Mouse (Mus musculus) stomach, embryonic 16.5 days (tissue): ENCODE measurements at regions not wholly inside any gene's neighbourhood (a gene's known extent, or its start where the extent isn't known, plus 50 kb on each side); places are given as distances from the start of the nearest gene placed in this dataset.

Experiments used
- ATAC-seq: fragments of 200-750 bp; cut with Nextera tagmentation; 2 replicates; pipeline ENCODE4 v1.8.0; 2017; ENCODE audit warnings: moderate number of reproducible peaks, moderate TSS enrichment; ENCODE audit not compliant: insufficient read depth, low FRiP score
- H3K27ac ChIP-seq: fragments of 300-500 bp; sonication (generic); 2 replicates; pipeline ENCODE4 v1.5.1; 2014; ENCODE audit warnings: low read length
- H3K27me3 ChIP-seq: fragments of 300-500 bp; sonication (generic); 2 replicates; pipeline ENCODE4 v1.6.1; 2014; ENCODE audit warnings: low read length, control low read depth, mixed read lengths; ENCODE audit not compliant: control insufficient read depth, insufficient read depth
- H3K36me3 ChIP-seq: fragments of 300-500 bp; sonication (generic); 2 replicates; pipeline ENCODE4 v1.6.1; 2014; ENCODE audit warnings: low read length; ENCODE audit not compliant: control insufficient read depth, insufficient read depth
- H3K4me1 ChIP-seq: fragments of 300-500 bp; sonication (generic); 2 replicates; pipeline ENCODE4 v1.6.1; 2014; ENCODE audit warnings: low read length, control low read depth, mixed read lengths; ENCODE audit not compliant: control insufficient read depth, insufficient read depth
- H3K4me2 ChIP-seq: fragments of 300-500 bp; sonication (generic); 2 replicates; pipeline ENCODE4 v1.6.1; 2014; ENCODE audit warnings: low read depth, low read length, mixed read lengths
- H3K4me3 ChIP-seq: fragments of 300-500 bp; sonication (generic); replicated peaks from 2 replicates; pipeline ENCODE4 v1.5.1; 2014; ENCODE audit warnings: mild to moderate bottlenecking, low read length
- H3K9ac ChIP-seq: fragments of 300-500 bp; sonication (generic); 2 replicates; pipeline ENCODE4 v1.6.1; 2014; ENCODE audit warnings: low read length
- H3K9me3 ChIP-seq: fragments of 300-500 bp; sonication (generic); replicated peaks from 2 replicates; pipeline ENCODE4 v1.6.1; 2016; ENCODE audit warnings: low read length, control low read depth; ENCODE audit not compliant: control insufficient read depth
- WGBS: fragments of 180-500 bp; shearing (Covaris S2); extraction: QIAGEN DNeasy Blood & Tissue Kit; methylation state at CpG from one replicate; pipeline ENCODE4 v1.1.7; 2014; 5-methylcytosine and 5-hydroxymethylcytosine counted together

- no peaks in the 10 kb centered on the region for H3K9me3 ChIP-seq
- ATAC-seq = no peak
- H3K4me3 ChIP-seq = no peak overlapping the region
- H3K27me3 ChIP-seq = no peaks in the 10 kb centered on the region
- no peaks in the 10 kb centered on the region for H3K36me3 ChIP-seq
- H3K4me1 ChIP-seq = no peaks in the 10 kb centered on the region
- no peak overlapping the region for H3K27ac ChIP-seq
- H3K9ac ChIP-seq = no peak overlapping the region
- H3K4me2 ChIP-seq = no peak overlapping the region
- 71% methylated on average over 5 of the region's 5 CpGs for WGBS
These were observed 122.3 kb downstream of the Kctd15 start for GRCm38 (mm10) chr7:34534241-34534640.

- Histone ChIP-seq H3K36me3 (no peaks in the 10 kb centered on the region), H3K27ac (no peak overlapping the region), H3K27me3 (no peaks in the 10 kb centered on the region), H3K9me3 (no peaks in the 10 kb centered on the region), H3K4me2 (no peak overlapping the region), H3K9ac (no peak overlapping the region), H3K4me3 (no peak overlapping the region), H3K4me1 (no peaks in the 10 kb centered on the region)
- no peak for ATAC-seq
- 87% methylated on average over 3 of the region's 3 CpGs for WGBS
These were observed 124.9 kb downstream of the Kctd15 start for GRCm38 (mm10) chr7:34531639-34532038.

- H3K9ac ChIP-seq = no peak overlapping the region
- no peaks in the 10 kb centered on the region for H3K9me3 ChIP-seq
- H3K36me3 ChIP-seq = no peaks in the 10 kb centered on the region
- H3K4me3 ChIP-seq = no peak overlapping the region
- no peaks in the 10 kb centered on the region for H3K4me1 ChIP-seq
- no peak overlapping the region for H3K27ac ChIP-seq
- H3K4me2 ChIP-seq = no peak overlapping the region
- no peaks in the 10 kb centered on the region for H3K27me3 ChIP-seq
- WGBS = 66% methylated on average over 2 of the region's 2 CpGs
- no peak for ATAC-seq
These were observed 114.7 kb upstream of the Lsm14a start for GRCm38 (mm10) chr7:34507858-34508257.

GRCm38 (mm10) chr7:34506816-34507215 is 113.7 kb upstream of the Lsm14a start:
- Histone ChIP-seq H3K9me3 (no peaks in the 10 kb centered on the region), H3K4me1 (no peaks in the 10 kb centered on the region), H3K4me3 (no peak overlapping the region), H3K4me2 (no peak overlapping the region), H3K27ac (no peak overlapping the region), H3K9ac (no peak overlapping the region), H3K36me3 (no peaks in the 10 kb centered on the region), H3K27me3 (no peaks in the 10 kb centered on the region)
- ATAC-seq = no peak
- 60% methylated on average over 4 of the region's 4 CpGs for WGBS

GRCm38 (mm10) chr7:34493892-34494291 is 100.8 kb upstream of the Lsm14a start:
- no peak overlapping the region for H3K27ac ChIP-seq
- H3K9me3 ChIP-seq = no peaks in the 10 kb centered on the region
- WGBS = 59% methylated on average over 10 of the region's 10 CpGs

GRCm38 (mm10) chr7:34484908-34485598 is 91.9 kb upstream of the Lsm14a start:
- Histone ChIP-seq H3K9ac (no peak overlapping the region), H3K4me1 (no peaks in the 10 kb centered on the region), H3K4me2 (no peak overlapping the region), H3K27me3 (no peaks in the 10 kb centered on the region), H3K9me3 (0 out of 2 replicates have a peak, but pooled peaks cover 5% of the 10 kb centered on the region), H3K4me3 (no peak overlapping the region), H3K27ac (no peak overlapping the region), H3K36me3 (no peaks in the 10 kb centered on the region)
- ATAC-seq = no peak
- 68% methylated on average over 18 of the region's 18 CpGs for WGBS

More at GRCm38 (mm10) chr7:34493892-34494291, 100.8 kb upstream of the Lsm14a start:
- Histone ChIP-seq H3K4me1 (no peaks in the 10 kb centered on the region), H3K27me3 (no peaks in the 10 kb centered on the region), H3K4me2 (no peak overlapping the region), H3K4me3 (no peak overlapping the region), H3K36me3 (no peaks in the 10 kb centered on the region), H3K9ac (no peak overlapping the region)
- ATAC-seq = no peak

- no peak overlapping the region for H3K27ac ChIP-seq
These were observed 90.3 kb upstream of the Lsm14a start for GRCm38 (mm10) chr7:34483368-34483767.

GRCm38 (mm10) chr7:34480771-34481170 is 87.7 kb upstream of the Lsm14a start:
- Histone ChIP-seq H3K4me2 (no peak overlapping the region), H3K27me3 (no peaks in the 10 kb centered on the region), H3K9ac (no peak overlapping the region), H3K27ac (no peak overlapping the region), H3K4me1 (no peaks in the 10 kb centered on the region), H3K9me3 (0 out of 2 replicates have a peak, but pooled peaks cover 5% of the 10 kb centered on the region), H3K4me3 (no peak overlapping the region), H3K36me3 (no peaks in the 10 kb centered on the region)
- 68% methylated on average over 5 of the region's 5 CpGs for WGBS
- no peak for ATAC-seq

More at GRCm38 (mm10) chr7:34483368-34483767, 90.3 kb upstream of the Lsm14a start:
- H3K4me1 ChIP-seq = no peaks in the 10 kb centered on the region
- no peaks in the 10 kb centered on the region for H3K27me3 ChIP-seq
- H3K4me3 ChIP-seq = no peak overlapping the region
- no peak overlapping the region for H3K9ac ChIP-seq
- WGBS = 76% methylated on average over 9 of the region's 9 CpGs
- no peak overlapping the region for H3K4me2 ChIP-seq
- no peaks in the 10 kb centered on the region for H3K36me3 ChIP-seq
- H3K9me3 ChIP-seq = 0 out of 2 replicates have a peak, but pooled peaks cover 5% of the 10 kb centered on the region
- ATAC-seq = no peak

- Histone ChIP-seq H3K27ac (no peak overlapping the region), H3K9ac (no peak overlapping the region), H3K36me3 (no peaks in the 10 kb centered on the region), H3K4me3 (no peak overlapping the region), H3K4me2 (no peak overlapping the region), H3K27me3 (no peaks in the 10 kb centered on the region), H3K4me1 (no peaks in the 10 kb centered on the region), H3K9me3 (no peaks in the 10 kb centered on the region)
- no peak for ATAC-seq
- WGBS = 66% methylated on average over 14 of the region's 14 CpGs
These were observed 77.9 kb upstream of the Lsm14a start for GRCm38 (mm10) chr7:34471003-34471402.
